Mouse (Mus musculus) lung, postnatal 0 days (tissue): ENCODE measurements around the gene Vmn1r6. TPM values are rescaled to one million over a fixed set of nuclear protein-coding genes. Genes with fewer than 3 reads are reported as not detected.
"Not testable (repeated sequence)": the region's sequence is repeated elsewhere in the genome, so short reads cannot be mapped to it uniquely, and the experiment has no call there.

Source experiments
- ATAC-seq: fragments of 200-750 bp; cut with Nextera tagmentation; 2 replicates; pipeline ENCODE4 v1.8.0; 2017; ENCODE audit warnings: moderate library complexity
- DNase-seq: peaks from one replicate; pipeline ENCODE4 v3.0.0-alpha.2; 2016; ENCODE audit warnings: low spot score
- H3K27ac ChIP-seq: fragments of 300-500 bp; sonication (generic); 2 replicates; pipeline ENCODE4 v1.5.1; 2014; ENCODE audit warnings: antibody characterized with exemption, mild to moderate bottlenecking, low read length, mixed read lengths
- H3K27me3 ChIP-seq: fragments of 300-500 bp; sonication (generic); replicated peaks from 2 replicates; pipeline ENCODE4 v1.6.1; 2014; ENCODE audit warnings: low read length, mixed read lengths; ENCODE audit not compliant: insufficient read depth
- H3K36me3 ChIP-seq: fragments of 300-500 bp; sonication (generic); 2 replicates; pipeline ENCODE4 v1.6.1; 2014; ENCODE audit warnings: low read length, mixed read lengths; ENCODE audit not compliant: insufficient read depth
- H3K4me1 ChIP-seq: fragments of 300-500 bp; sonication (generic); 2 replicates; pipeline ENCODE4 v1.6.1; 2014; ENCODE audit warnings: antibody characterized with exemption, low read depth, low read length, mixed read lengths; ENCODE audit not compliant: insufficient read depth
- H3K4me2 ChIP-seq: fragments of 300-500 bp; sonication (generic); replicated peaks from 2 replicates; pipeline ENCODE4 v1.6.1; 2014; ENCODE audit warnings: low read depth, mild to moderate bottlenecking, low read length, moderate library complexity, mixed read lengths
- H3K4me3 ChIP-seq: fragments of 300-500 bp; sonication (generic); 2 replicates; pipeline ENCODE4 v1.5.1; 2014; ENCODE audit warnings: low read depth, low read length
- H3K9ac ChIP-seq: fragments of 300-500 bp; sonication (generic); replicated peaks from 2 replicates; pipeline ENCODE4 v1.6.1; 2014; ENCODE audit warnings: low read depth, mild to moderate bottlenecking
- H3K9me3 ChIP-seq: fragments of 300-500 bp; sonication (generic); 2 replicates; pipeline ENCODE4 v1.6.1; 2016; ENCODE audit warnings: low read length, mixed read lengths
- CTCF ChIP-seq: IDR thresholded peaks from 2 replicates; pipeline ENCODE4 v1.5.1; 2016; ENCODE audit warnings: antibody characterized with exemption, mild to moderate bottlenecking
- EP300 ChIP-seq: IDR thresholded peaks from 2 replicates; pipeline ENCODE4 v1.6.1; 2016; ENCODE audit warnings: antibody characterized with exemption, mild to moderate bottlenecking, control low read depth
- WGBS: fragments of 180-500 bp; shearing (Covaris S2); extraction: QIAGEN DNeasy Blood & Tissue Kit; methylation state at CpG from one replicate; pipeline ENCODE4 v1.1.7; 2014; 5-methylcytosine and 5-hydroxymethylcytosine counted together
- polyA plus RNA-seq: library from polyadenylated mRNA; unstranded; fragments of >200 nt; fragmentation: Nextera tagmentation; extraction: Ambion mirVana; gene quantifications from 2 replicates; pipeline ENCODE4 v1.2.1, GENCODE M21; 2015

The Vmn1r6 gene
- not detected in 2 replicates for polyA plus RNA-seq

DNA sequence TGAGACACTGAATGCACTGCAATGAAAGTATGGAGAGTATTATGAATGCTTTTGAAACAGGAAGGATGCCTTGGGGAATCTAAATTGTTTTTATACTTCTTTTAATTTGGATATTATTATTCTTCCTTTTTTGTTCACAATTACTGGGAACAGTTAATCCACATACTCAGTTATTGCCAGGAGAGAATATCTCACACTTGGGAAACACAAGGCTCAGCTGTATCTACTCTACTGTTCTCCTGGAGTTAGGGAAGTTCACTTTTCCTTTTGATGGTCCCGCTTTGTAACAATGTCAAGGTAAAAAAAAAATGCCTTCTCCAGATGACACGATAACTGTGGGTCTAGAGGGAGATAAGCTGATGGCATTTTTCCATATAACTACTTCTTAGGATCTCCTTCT, at the start of gene Vmn1r6:
Gene Vmn1r6, plus strand, starts transcription at position 301 of the 400 bp plus-strand sequence.
- TF ChIP-seq EP300 (no peak), CTCF (no peak)
- Histone ChIP-seq H3K4me1 (no peaks in the 10 kb centered on the region), H3K27ac (no peak within 1 kb of the TSS), H3K9me3 (no peaks in the 10 kb centered on the region), H3K27me3 (no peaks in the 10 kb centered on the region), H3K4me2 (no peak within 1 kb of the TSS), H3K4me3 (no peak within 1 kb of the TSS), H3K36me3 (no peaks in the 10 kb centered on the region), H3K9ac (no peak within 1 kb of the TSS)
- WGBS, result 68% methylated on average over 2 of the region's 2 CpGs
- DNase-seq, result no peak
- no peak for ATAC-seq

DNA sequence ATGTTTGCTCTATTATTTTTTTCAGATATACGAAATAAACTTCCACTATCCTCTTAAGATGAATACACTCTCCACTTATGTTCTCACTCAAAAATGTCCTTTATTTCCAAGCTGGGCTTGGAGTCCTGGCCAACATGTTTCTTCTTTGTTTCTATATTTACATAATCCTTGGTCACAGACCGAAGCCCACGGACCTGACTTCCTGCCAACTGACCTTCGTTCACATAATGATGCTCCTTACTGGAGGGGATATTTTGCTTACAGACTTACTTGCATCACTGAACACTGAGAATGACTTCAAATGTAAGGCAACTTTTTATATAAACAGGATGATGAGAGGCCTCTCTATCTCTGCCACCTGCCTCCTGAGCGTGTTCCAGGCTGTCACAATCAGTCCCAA, 40.6 kb upstream of the Vmn1r6 start:
- H3K4me2 ChIP-seq, result no peak overlapping the region
- H3K27me3 ChIP-seq, result no peaks in the 10 kb centered on the region
- H3K4me3 ChIP-seq, result no peak overlapping the region
- no peak overlapping the region for H3K27ac ChIP-seq
- H3K36me3 ChIP-seq, result no peaks in the 10 kb centered on the region
- H3K9ac ChIP-seq, result no peak overlapping the region
- DNase-seq (no peak), ATAC-seq (no peak)
- H3K4me1 ChIP-seq, result no peaks in the 10 kb centered on the region
- H3K9me3 ChIP-seq, result no peaks in the 10 kb centered on the region
- TF ChIP-seq CTCF, result no peak
- no peak for TF ChIP-seq EP300
- WGBS, result 44% methylated on average over 5 of the region's 5 CpGs

DNA sequence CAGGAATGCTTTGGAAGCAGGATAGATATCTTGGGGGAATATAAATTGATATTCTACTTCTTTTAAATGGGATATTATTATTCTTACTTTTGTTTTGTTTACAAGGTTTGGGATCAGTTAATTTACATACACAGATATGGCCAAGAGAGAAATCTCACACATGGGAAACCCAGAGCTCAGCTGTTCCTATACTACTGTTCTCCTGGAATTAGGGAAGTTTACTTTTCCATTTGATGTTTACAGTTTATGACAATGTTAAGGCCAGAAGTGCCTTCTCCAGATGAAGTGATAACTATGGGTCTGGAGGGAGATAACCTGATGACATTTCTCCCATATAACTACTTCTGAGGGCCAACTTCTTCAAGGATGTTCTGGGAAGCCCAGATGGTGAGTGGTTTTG, 27.1 kb upstream of the Vmn1r6 start, which contains the start of gene Vmn1r5:
Gene Vmn1r5, plus strand, starts transcription at position 301 of the 400 bp plus-strand sequence.
- Histone ChIP-seq H3K4me3 (no peak within 1 kb of the TSS), H3K27ac (no peak within 1 kb of the TSS), H3K9ac (no peak within 1 kb of the TSS), H3K4me2 (no peak within 1 kb of the TSS), H3K27me3 (no peaks in the 10 kb centered on the region), H3K36me3 (no peaks in the 10 kb centered on the region), H3K4me1 (no peaks in the 10 kb centered on the region), H3K9me3 (no peaks in the 10 kb centered on the region)
- DNase-seq (no peak), ATAC-seq (no peak)
- no peak for TF ChIP-seq CTCF
- no peak for TF ChIP-seq EP300

DNA sequence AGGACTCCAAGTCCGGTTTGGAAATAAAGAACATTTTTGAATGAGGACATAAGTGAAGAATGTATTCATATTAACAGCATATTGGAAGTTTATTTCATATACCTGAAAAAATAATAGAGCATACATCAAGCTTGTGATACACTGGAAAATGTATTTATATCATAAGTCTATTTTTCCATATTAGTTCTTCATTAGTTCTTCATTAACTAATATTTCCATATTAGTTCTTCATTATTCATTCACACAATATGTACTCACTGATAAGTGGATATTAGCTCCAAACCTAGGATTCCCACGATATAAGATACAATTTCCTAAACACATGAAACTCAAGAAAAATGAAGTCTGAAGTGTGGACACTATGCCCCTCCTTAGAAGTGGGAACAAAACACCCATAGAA, 28.2 kb downstream of the Vmn1r6 start, which contains the start of gene Vmn1r7:
Gene Vmn1r7, minus strand, starts transcription at position 101 of the 400 bp plus-strand sequence.
- not testable (repeated sequence) for H3K27me3 ChIP-seq, ATAC-seq, H3K4me3 ChIP-seq, H3K36me3 ChIP-seq, H3K27ac ChIP-seq, H3K9me3 ChIP-seq, DNase-seq, H3K4me2 ChIP-seq, H3K4me1 ChIP-seq, H3K9ac ChIP-seq
- WGBS, result 78% methylated on average over 2 of the region's 2 CpGs

DNA sequence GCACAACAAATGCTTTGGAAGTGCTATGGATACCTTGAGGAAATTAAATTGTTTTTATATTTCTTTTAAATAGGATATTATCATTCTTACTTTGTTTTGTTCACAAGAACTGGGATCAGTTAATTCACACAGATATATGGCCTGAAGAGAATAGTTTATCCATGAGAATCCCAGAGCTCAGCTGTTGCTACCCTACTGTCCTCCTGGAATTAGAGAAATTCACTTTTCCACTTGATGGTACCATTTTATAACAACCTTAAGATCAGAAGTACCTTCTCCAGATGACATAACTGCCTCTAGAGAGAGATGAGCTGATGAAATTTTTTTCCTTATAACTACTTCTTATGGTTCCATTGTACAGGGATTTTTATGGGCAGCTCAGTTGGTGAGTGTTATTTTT, 34.9 kb downstream of the Vmn1r6 start, which contains the start of gene Vmn1r8:
Gene Vmn1r8, plus strand, starts transcription at position 301 of the 400 bp plus-strand sequence.
- no peak for ATAC-seq
- H3K9ac ChIP-seq, result no peak within 1 kb of the TSS

DNA sequence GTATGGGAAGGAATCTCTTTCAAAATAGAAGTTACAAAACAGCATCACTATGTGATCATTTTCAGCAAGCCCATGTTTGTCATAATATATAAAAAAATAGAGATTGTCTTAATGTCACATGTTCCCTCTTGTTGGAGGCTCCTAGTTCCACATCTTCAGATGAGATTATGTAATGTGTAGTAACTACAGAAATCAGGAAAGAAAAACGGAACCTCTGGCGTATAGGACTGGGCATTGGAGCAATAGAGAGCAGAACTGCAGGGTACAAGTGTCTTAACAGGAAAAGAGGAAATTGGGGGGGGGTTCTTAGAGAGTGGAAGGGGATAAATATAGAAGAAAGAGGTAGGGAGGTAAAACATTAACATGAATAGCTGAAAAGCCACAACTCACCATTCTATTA, 37.6 kb downstream of the Vmn1r6 start:
- no peak overlapping the region for H3K4me3 ChIP-seq
- 78% methylated on average over 2 of the region's 2 CpGs for WGBS
- no peak for TF ChIP-seq CTCF
- no peak for TF ChIP-seq EP300
- DNase-seq (no peak), ATAC-seq (no peak)
- no peak overlapping the region for H3K27ac ChIP-seq
- no peak overlapping the region for H3K9ac ChIP-seq
- no peaks in the 10 kb centered on the region for H3K36me3 ChIP-seq
- no peak overlapping the region for H3K4me2 ChIP-seq
- H3K9me3 ChIP-seq, result no peaks in the 10 kb centered on the region
- H3K4me1 ChIP-seq, result no peaks in the 10 kb centered on the region
- H3K27me3 ChIP-seq, result no peaks in the 10 kb centered on the region

More for the DNA sequence above, 34.9 kb downstream of the Vmn1r6 start, which contains the start of gene Vmn1r8:
- TF ChIP-seq CTCF, result no peak
- no peak for TF ChIP-seq EP300
- H3K4me3 ChIP-seq, result no peak within 1 kb of the TSS
- no peaks in the 10 kb centered on the region for H3K27me3 ChIP-seq
- H3K4me2 ChIP-seq, result no peak within 1 kb of the TSS
- no peaks in the 10 kb centered on the region for H3K4me1 ChIP-seq
- H3K36me3 ChIP-seq, result no peaks in the 10 kb centered on the region
- no peak within 1 kb of the TSS for H3K27ac ChIP-seq
- no peaks in the 10 kb centered on the region for H3K9me3 ChIP-seq
- DNase-seq, result no peak

Other genes starting within 250 kb of the Vmn1r6 start
- 20.5 and 21.5 TPM in 2 replicates for gene Kbtbd2, start 199.4 kb upstream of the Vmn1r6 start, polyA plus RNA-seq
- gene Fkbp9, start 165.2 kb upstream of the Vmn1r6 start, polyA plus RNA-seq, result 130 and 134 TPM in 2 replicates
- gene Nt5c3, start 73.3 kb upstream of the Vmn1r6 start, polyA plus RNA-seq, result 46.4 and 46.6 TPM in 2 replicates
- gene Vmn1r4, start 73.2 kb upstream of the Vmn1r6 start, polyA plus RNA-seq, result 0.14 and 0.17 TPM in 2 replicates
- gene Vmn1r5, start 27.0 kb upstream of the Vmn1r6 start, polyA plus RNA-seq, result not detected in 2 replicates
- not detected in 2 replicates for gene Vmn1r7, start 28.1 kb downstream of the Vmn1r6 start, polyA plus RNA-seq
- gene Vmn1r8, start 35.0 kb downstream of the Vmn1r6 start, polyA plus RNA-seq, result not detected in 2 replicates
- gene Vmn1r9, start 69.5 kb downstream of the Vmn1r6 start, polyA plus RNA-seq, result not detected in 2 replicates
- gene Vmn1r10, start 112.2 kb downstream of the Vmn1r6 start, polyA plus RNA-seq, result not detected in 2 replicates
- gene Vmn1r11, start 136.2 kb downstream of the Vmn1r6 start, polyA plus RNA-seq, result not detected in 2 replicates
- gene Vmn1r12, start 159.7 kb downstream of the Vmn1r6 start, polyA plus RNA-seq, result not detected in 2 replicates
- gene Vmn1r13, start 206.0 kb downstream of the Vmn1r6 start, polyA plus RNA-seq, result not detected in 2 replicates
- gene Vmn1r14, start 234.4 kb downstream of the Vmn1r6 start, polyA plus RNA-seq, result not detected in 2 replicates